Mouse (Mus musculus) ovary, postnatal 10 days (tissue): ENCODE measurements around the gene Map3k11.
"Not testable (repeated sequence)": the region's sequence is repeated elsewhere in the genome, so short reads cannot be mapped to it uniquely, and the experiment has no call there.

Source experiments
- DNase-seq: peaks from one replicate; pipeline ENCODE4 v3.0.0; 2022; ENCODE audit warnings: low spot score

The Map3k11 gene

GRCm38 (mm10) chr19:5666386-5666785 lies 22.2 kb upstream of the Map3k11 start:
- no peak for DNase-seq

DNA sequence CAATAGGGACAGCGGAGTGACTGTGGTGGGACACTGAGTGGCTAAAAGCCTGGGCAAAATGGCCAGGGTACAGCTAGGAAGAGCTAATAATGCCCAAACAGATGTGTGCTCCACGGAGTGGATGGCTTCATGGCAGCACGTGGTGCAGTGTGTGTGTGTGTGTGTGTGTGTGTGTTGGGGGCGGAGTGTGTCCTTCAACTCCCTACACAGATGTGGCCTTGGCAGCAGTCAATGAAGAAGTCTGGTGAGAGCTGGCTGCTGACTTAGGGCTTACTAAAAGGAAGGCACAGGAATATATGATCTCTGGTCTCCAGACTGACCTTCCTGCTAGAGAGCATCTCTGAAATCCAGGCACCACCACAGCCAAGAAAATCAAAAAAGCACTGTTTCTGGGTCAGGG lies 20.2 kb upstream of the Map3k11 start:
- no peak for DNase-seq

DNA sequence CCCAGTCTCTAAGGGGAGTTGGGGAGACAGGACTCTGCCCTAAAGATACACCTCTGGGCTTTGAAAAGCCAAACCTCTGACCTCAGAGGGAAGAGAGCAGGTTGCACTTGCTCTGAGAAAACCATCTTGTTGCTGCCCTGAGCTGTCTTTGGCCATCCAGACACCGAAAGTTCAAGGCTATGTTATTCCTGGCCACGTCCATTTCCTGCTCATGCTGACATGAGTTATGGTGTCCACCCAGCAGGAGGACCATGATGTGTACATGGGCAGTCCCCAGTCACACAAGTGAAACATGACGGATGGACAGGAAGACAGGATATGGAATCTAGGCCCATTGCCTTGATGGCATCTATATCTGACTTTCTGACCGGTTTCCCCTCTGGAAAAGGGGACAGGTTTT lies 8.1 kb upstream of the Map3k11 start:
- DNase-seq = no peak

DNA sequence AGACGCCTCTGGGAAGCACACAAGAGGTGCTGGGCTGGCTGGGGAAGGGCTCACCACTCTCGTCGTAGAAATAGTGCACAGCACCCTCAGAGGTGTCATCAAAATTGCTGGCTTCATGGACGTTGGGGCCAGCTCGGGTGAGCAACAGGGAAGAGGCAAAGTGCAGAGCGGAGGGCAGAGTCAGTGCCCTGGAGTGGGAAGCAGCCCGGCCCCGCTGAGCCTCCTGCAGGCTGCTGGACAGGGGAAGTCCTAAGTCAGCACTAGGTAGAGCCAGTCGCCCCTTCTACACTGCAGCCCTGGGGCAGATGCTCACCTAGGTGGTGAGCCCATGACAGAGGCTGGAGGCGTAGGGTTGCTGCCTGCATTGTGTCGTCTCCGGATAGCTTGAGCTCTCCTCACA lies 4.3 kb upstream of the Map3k11 start:
- DNase-seq = no peak

DNA sequence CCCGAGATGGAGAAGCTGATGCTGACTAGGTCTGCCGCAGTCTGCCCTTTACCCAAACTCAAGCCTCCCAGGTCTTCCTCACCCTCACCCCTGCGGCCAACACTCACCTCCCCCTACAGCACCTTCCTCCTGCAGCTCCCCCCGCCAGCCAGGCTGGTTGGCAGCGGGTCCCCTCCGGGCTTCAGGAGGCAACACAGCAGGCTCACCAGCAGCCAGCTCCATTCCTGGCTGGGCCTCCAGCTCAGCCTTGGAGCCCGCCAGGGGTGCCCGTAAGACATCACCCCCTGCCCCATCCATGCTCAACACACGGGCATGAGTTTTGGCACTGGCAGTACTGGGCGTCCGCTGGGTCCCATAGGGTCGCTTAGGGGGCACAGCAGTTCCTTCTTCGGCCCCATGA lies 3.6 kb upstream of the Map3k11 start:
- DNase-seq = no peak

- DNase-seq = no peak
These were observed 3.1 kb upstream of the Map3k11 start for GRCm38 (mm10) chr19:5685431-5685830.

GRCm38 (mm10) chr19:5685861-5686260 lies 2.7 kb upstream of the Map3k11 start:
- DNase-seq = no peak

- DNase-seq = no peak
These were observed 2.1 kb upstream of the Map3k11 start for GRCm38 (mm10) chr19:5686437-5686836.

- DNase-seq = not testable (repeated sequence)
These were observed 1.6 kb upstream of the Map3k11 start for GRCm38 (mm10) chr19:5686954-5687353.

- no peak for DNase-seq
These were observed 804 bp upstream of the Map3k11 start for GRCm38 (mm10) chr19:5687738-5688137.

DNA sequence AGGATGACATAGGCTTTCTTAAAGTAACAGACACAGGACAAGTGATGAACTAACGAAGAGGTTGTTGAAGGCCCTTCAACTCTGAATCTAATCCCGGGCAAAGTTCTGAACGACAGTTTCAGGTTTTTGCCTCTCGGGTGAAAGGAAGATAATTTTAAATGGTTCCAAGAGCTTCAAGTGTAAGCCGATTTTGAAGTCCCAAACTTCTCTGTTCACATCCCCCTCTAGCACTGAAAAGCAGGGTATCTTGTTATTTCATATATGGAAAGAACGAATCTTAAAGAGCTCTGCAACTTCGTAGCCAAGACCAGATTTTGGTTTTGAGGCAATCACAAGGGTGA lies 516 bp downstream of the Map3k11 start:
- no peak for DNase-seq

GRCm38 (mm10) chr19:5689565-5690342 lies 1.2 kb downstream of the Map3k11 start:
- peak; percentile 67 for DNase-seq

DNA sequence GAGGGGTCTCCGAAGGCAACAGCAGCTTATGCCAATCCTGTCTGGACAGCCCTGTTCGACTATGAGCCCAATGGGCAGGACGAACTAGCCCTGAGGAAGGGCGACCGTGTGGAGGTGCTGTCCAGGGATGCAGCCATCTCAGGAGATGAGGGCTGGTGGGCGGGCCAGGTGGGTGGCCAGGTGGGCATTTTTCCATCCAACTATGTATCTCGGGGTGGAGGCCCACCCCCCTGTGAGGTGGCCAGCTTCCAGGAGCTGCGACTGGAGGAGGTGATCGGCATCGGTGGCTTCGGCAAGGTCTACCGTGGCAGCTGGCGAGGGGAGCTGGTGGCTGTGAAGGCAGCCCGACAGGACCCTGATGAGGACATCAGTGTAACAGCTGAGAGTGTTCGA lies 1.8 kb downstream of the Map3k11 start:
- no peak for DNase-seq

GRCm38 (mm10) chr19:5691601-5692000 lies 3.1 kb downstream of the Map3k11 start:
- no peak for DNase-seq

DNA sequence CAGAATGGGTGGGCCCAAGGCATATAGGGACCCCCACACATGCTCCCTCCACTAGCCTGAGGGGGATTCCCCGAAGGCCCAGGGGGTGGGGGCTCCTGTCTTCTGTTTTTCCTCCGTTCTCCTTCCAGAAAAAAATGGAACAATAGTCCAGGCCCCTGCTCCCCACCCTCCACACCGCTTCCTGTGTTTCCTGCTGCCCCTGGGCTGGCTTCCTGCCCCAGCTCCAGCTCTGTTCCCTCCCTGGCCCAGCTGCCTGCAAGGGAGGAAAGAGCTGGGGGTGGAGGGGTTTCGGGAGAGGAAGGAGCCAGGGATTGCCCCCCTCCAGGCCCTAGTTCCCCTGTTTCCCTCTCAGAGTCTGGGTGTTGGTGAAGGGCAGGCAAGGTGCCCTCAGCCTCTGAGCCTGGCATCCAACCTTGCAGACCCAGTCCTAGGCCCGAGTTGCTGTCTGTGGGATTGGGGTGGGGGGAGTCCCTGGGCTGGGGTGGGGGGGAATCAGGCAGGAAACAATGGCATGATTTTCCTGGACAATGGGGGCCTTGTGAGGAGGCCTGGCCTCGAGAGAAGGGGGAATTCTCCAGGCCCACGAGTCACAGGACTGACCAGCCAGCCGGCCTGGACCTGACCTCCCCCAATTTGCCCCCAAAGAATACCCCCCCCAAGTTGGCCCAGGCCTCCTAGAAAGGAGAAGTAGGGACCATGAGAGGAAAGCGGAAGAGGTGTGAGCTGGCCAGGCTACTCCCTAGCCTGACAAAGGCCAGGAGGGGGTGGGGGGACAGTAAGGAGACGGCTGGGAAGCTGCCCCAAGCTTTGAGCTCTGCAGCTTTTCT lies 3.8 kb downstream of the Map3k11 start:
- DNase-seq = no peak

GRCm38 (mm10) chr19:5692913-5693396 lies 4.4 kb downstream of the Map3k11 start:
- no peak for DNase-seq

DNA sequence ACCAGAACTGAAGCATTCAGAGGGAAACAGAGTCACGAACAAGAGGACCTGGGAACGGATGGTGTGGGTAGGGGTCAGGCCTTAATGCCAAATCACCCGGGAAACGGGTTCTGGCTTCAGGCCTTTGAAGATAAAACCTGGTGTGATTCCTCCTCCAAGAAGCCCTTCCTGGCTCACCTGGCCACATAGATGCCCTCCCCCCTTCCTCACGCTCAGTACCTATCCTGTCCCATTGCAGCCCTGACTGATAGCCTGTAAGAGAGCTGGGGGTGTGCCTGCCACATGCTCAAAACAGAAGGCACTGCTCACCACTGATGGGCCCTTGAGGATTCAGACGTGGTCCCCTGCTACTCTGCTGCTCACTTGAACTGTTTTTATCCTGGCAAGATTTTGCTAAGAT lies 5.3 kb downstream of the Map3k11 start:
- DNase-seq = no peak

DNA sequence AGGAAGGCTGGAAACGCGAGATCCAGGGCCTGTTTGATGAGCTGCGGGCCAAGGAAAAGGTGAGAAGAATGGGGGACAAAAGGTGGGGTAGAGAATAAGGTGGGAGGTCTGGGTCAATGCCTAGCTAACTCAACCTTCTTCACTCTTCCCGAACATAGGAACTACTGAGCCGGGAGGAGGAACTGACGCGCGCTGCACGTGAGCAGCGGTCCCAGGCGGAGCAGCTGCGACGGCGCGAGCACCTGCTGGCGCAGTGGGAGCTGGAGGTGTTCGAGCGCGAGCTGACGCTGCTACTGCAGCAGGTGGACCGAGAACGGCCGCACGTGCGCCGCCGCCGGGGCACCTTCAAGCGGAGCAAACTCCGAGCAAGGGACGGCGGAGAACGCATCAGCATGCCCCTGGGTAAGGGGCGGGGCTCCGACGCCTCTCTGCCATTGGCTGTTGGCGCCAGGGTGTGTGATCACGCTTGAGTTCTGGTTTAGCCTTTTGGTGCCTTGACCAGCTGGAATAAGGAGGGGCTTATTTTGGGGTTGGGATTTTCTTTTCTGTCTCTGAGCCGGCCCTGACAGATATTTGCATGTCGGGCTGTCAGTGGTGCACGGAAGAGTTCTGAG lies 7.4 kb downstream of the Map3k11 start:
- DNase-seq = no peak

DNA sequence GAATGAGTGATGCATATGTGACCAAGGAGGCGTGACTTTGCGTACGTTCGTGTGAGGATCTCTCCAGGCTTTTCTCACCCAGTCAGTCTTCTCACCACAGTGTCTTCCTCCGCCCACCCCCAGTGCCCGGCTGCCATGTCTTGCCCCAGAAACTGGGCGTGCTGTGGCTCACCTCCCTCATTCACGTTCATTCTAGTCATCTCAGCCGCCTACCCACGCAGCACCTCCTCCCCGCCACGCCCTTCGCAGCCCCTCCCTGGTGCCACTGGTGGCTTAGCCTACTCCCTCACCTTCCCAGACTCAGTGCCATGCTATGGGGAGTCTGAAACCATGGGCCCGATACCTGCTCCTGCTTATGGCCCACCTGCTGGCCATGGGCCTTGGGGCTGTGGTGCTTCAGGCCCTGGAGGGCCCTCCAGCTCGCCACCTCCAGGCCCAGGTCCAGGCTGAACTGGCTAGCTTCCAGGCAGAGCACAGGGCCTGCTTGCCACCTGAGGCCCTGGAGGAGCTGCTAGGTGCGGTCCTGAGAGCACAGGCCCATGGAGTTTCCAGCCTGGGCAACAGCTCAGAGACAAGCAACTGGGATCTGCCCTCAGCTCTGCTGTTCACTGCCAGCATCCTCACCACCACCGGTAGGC lies 15.7 kb downstream of the Map3k11 start, which contains the start of gene Kcnk7:
Kcnk7 (plus strand) TSS at position 205 of the 638 bp plus-strand sequence.
- DNase-seq = no peak

- DNase-seq = no peak
These were observed 16.4 kb downstream of the Map3k11 start for GRCm38 (mm10) chr19:5704801-5705571.

DNA sequence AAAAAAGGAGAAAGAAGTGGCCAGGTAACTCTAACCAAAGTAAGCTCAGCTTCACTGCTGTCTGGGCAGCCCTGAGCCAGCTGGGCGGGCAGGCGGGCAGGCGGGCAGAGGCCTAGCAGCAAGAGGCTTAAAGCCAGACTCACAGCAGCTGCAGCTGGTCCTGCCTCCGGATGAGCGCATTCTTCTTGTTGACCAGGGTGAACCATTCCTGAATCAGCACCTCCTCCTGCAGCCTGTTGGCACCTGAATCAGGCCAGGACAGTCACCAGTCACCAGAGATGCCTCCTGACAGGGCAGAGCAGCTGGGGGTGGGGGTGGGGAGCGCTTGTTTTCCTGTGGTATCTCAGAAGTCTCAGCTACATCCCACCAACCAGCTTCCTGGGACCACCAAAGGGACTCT lies 21.5 kb downstream of the Map3k11 start:
- no peak for DNase-seq

- DNase-seq = no peak
These were observed 22.0 kb downstream of the Map3k11 start for GRCm38 (mm10) chr19:5710581-5710980.
